Mouse (Mus musculus) T-helper 2 cell (primary cell): Measurements from ENCODE around the gene Cisd3.
"Not testable (repeated sequence)": the region's sequence is repeated elsewhere in the genome, so short reads cannot be mapped to it uniquely, and the experiment has no call there.

Source experiments
- in situ Hi-C: fragments of 300-600 bp; cut with MboI, MseI; formaldehyde crosslinking; loops from one replicate; pipeline ENCODE4 v1.15.1; 2025; ENCODE audit warnings: high pct_unique_total_duplicates

The Cisd3 gene

DNA sequence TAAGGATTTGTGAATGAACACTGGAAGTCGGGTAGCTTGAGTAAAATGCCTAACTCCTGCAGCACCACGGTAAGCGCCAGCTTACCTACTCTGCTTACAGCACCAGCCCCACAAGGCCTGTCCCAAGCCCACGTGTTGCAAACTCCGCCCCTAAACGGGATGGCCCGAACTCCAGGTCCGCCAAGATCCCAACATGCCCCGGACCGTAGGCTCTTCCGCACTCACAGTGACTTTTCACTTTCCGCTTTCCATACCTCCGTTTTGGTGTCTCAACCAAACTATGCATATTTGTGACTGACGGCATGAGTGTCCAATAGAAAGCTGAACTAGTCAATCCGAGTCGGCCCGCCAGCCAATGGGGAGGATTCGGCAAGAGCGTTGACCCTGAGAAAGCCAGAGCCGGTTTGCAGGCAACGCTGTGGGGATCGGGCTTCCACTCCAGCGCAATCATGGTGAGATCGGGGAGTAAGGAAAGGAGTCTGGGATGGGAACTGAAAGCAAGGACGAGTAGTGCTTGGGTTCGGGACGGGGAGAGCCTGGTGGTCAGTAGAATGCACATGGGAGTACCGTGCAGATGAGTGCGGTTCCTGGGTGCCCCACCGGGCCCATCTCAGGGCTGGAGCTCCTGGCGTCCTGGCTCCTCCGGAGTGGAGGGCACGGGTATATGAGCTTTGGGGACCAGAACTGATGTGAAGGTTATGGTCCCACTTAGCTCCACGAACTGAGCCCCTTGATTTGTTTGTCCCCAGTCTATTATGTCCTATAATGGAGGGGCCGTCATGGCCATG lies 17.6 kb downstream of the Cisd3 start, which contains the start of gene Psmb3:
Gene Psmb3 (plus strand): TSS at position 361 of the 788 bp plus-strand sequence.
- in situ Hi-C loops = loop anchor here (5.0 kb wide), 1 partner anchor 34 kb away; no protein-coding TSS in a partner anchor

GRCm38 (mm10) chr11:97710067-97710466 lies 24.4 kb downstream of the Cisd3 start:
- in situ Hi-C loops = not testable (repeated sequence)

- in situ Hi-C loops = no loop called here
Observed at GRCm38 (mm10) chr11:97711200-97711900, 25.7 kb downstream of the Cisd3 start.

DNA sequence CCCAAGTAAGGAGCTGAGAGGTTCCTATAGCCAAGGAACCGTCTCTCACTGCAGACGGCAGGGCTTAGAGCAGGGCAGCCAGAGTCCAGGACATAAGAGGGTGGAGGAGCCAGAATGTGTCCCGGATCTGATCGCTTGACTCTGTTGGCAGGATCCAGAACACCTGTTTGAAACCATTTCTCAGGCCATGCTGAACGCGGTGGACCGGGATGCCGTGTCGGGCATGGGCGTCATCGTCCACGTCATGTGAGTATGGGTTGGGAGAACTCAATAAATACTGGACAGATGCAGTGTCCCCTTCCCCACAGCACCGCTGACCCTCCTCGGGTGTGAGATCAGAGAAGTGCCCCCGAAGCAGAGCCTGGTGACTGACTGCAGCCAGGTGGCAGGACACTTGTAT lies 26.7 kb downstream of the Cisd3 start:
- in situ Hi-C loops = no loop called here

DNA sequence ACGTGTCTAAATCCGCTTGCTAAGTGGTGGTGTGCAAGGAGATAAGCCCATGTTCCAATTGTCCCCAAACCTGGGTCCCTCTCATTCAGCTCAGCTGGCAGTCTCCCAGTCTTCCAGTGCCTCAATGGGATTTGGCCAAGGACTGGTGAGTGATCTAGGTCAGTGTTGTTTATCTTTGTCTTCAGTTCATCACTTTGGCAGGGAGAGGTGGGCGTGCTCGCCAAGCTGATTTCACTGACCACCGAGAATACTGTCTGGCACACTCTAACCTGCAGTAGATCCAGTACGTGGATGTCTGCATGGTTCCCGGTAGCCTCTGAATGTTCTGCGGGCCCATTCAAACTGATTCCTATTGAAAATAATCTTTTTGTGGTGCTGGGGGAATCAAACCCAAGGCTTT lies 28.3 kb downstream of the Cisd3 start:
- in situ Hi-C loops = no loop called here

DNA sequence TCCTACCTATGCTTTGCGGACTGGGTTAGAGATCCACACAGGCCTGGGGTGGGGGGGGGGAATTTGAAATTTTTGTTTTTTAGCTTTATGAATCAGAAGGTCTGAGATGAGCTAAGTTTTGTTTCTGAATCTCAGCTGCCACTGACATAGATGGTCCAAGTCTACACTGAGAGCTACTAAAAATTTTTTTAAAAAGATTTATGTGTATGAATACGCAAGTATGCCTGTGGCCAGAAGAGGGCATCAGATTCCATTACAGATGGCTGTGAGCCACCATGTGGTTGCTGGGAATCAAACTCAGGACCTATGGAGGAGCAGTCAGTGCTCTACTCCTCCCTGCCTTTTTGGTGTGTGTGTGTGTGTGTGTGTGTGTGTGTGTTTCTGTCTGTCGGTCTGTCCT lies 28.7 kb downstream of the Cisd3 start:
- in situ Hi-C loops = no loop called here

DNA sequence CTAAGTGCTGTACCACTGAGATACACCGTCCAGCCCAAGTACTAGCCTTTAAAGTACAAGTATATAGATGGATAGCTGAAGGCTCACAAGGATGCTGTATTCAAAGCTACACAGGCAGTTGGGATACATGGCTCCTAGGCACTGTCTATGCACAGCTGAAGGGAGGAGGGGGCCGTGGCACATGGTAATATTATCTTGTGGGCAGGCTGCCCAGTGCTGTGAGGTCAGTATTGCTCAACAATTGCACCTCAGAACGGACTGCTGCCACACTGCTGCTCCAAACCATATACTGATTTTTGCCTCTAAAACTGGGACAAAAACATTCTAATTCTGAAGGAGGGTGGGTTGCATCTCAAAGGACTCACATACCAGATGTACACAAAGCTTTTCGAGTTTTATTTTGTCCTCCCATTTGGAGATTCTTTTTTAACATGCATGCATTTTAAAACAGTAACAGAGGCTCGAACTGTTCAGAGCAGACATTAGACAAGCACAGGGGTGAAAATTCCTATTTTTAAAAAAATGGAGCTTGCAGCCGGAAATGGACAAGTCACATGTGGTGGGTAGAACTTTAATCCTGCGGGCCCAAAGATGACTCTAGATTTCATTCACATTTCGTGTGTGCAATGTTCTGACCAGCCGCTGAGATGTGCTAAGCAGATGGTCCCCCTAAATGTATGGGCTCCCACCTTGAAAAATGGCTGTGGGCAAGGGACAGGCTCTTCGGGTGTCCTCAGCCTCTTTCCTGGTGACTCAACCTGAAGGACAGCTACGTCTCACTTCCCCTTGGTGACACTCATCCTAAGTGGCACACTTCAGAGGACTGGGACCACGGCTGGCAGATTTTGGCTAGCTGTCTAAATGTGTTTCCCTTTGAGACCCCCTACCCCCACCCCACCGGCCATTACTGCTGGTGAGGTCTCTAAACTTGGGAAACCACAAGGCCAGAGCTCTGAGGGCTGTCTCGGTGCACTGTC lies 29.4 kb downstream of the Cisd3 start:
- in situ Hi-C loops = no loop called here

GRCm38 (mm10) chr11:97716021-97716420 lies 30.4 kb downstream of the Cisd3 start:
- in situ Hi-C loops = no loop called here

- in situ Hi-C loops = no loop called here
Observed at GRCm38 (mm10) chr11:97717369-97718280, 32.0 kb downstream of the Cisd3 start.

DNA sequence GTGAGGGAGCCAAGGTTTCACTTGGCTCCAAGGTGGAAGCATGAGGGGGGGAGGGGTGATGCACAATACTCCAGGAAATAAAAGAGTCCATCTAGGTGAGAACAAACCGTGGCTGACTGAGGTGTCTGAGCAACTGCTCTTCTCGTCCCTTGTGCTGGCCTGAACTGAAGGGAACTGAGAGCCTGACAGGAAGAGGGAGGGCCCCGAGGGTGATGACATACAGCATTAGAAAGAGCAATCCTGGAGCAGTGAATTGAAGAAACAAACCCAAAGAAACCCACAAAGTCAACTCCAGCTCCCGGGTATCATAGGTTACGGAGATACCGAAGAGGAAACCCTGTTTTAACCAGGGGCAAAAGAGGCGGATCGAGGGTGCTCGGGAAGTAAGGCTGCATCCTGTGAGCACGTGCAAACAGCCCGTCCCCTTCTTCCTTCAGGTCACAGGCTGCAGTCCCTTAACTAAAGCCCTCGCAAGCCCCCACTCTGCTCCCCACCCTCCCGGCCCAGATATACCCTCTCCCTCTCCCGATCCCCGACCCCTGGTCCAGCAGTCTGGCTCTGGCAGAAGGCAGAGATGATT lies 32.7 kb downstream of the Cisd3 start:
- in situ Hi-C loops = no loop called here

DNA sequence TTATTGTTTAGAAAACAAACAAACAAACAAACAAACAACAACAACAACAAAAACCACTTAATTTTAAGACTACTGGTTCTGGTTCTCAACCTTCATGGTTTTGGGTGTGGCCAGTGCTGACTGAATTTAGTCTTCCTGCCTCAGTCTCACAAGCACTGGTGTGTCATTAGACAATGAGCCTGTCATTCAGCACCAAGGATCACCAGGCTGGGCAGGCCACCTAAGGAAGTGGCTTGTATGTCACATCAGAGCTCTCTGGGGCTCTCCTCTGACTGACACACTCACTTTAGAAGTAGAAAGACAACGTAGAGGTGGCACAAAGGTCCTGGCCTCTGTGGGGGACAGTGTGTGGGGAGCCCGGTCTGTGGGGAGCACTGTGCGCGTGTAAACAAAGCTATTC lies 33.4 kb downstream of the Cisd3 start:
- in situ Hi-C loops = no loop called here

DNA sequence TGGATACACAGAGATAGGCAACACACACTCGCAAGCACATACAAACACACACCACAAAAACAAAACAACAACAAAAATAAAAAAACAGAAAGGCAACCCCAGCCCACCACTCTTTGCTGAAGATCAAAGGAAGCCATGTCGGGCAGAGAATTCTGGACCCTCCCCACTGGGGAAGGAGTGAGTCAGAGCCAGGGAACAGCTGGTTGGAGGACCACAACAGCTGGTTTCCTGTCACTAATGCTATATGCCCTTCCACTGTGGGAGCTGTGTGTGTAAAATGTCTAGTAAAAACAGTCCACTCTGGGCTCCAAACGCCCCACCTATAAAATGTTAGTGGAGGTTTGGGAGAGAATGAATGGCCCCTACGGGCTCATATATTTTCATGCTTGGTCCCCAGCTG lies 35.7 kb downstream of the Cisd3 start:
- in situ Hi-C loops = no loop called here

- in situ Hi-C loops = no loop called here
Observed at GRCm38 (mm10) chr11:97723709-97724108, 38.1 kb downstream of the Cisd3 start.

- in situ Hi-C loops = no loop called here
Observed at GRCm38 (mm10) chr11:97728311-97728710, 42.7 kb downstream of the Cisd3 start.

DNA sequence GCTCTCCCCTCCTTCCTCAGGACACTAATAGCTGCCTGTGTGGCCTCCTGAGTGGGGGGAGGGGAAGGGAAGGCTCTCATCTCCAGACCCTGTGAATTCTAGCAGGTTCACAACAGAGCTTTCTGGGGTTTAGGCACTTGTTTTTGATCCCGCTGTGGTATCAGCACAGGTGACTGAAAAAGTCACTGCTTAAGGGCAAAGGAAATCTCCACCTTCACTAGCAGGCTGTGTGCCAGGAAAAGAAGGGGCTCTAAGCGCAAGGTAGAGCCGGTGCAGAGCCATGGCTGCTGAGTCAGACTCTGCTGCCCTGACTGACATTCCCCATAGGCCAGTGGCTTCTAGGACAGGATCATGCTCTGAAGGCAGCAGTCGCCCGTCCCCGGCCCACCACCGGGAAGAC lies 43.1 kb downstream of the Cisd3 start:
- in situ Hi-C loops = no loop called here

GRCm38 (mm10) chr11:97733689-97734088 lies 48.1 kb downstream of the Cisd3 start:
- in situ Hi-C loops = no loop called here

DNA sequence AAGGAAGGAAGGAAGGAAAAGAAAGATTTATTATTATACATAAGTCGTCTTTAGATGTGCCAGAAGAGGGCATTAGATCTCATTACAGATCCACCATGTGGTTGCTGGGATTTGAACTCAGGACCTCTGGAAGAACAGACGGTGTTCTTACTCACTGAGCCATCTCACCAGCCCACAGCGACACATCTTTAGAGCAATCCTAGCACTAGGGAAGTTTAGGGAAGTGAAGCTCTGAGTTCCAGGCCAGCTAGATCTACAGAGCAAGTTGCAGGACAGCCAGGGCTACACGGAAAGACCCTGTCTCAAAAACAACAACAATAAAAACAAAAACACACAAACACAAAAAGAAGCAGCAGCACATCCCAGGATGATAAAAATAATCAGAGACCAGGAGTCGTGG lies 49.2 kb downstream of the Cisd3 start:
- in situ Hi-C loops = loop anchor here (5.0 kb wide), 1 partner anchor 33 kb away; the partner anchor contains the start of genes Pcgf2 and Psmb3

DNA sequence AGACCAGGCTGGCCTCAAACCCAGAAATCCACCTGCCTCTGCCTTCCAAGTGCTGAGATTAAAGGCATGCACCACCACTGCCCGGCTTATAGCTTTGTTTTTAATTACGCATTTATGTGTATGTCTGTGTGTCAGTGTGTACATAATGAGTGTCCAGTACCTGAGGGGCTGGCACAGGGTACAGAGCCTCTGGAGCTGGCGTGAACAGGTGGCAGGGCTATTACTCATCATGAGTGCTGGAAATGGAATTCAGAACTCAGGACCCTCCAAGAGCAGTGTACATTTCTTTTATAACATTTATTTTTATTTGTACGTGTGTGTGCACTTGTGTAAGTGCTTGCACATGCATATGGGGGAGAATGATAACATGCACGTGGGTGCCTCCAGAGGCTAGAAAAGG lies 51.0 kb downstream of the Cisd3 start:
- in situ Hi-C loops = loop anchor here (5.0 kb wide), 1 partner anchor 34 kb away; the partner anchor contains the start of genes Pcgf2 and Psmb3

GRCm38 (mm10) chr11:97737600-97737999 lies 52.0 kb downstream of the Cisd3 start:
- in situ Hi-C loops = loop anchor here (5.0 kb wide), 1 partner anchor 35 kb away; the partner anchor contains the start of genes Pcgf2 and Psmb3
